Mouse (Mus musculus) erythroblast, embryonic 14.5 days (primary cell): Measurements from ENCODE around the gene Txnip.

Experiments
- GATA1 ChIP-seq: IDR thresholded peaks from 2 replicates; pipeline ENCODE4 v1.6.1; 2012; ENCODE audit warnings: low read length, inconsistent platforms, mixed read lengths
- TAL1 ChIP-seq: IDR thresholded peaks from 3 replicates; pipeline ENCODE4 v1.6.1; 2012; ENCODE audit warnings: low read length, inconsistent platforms, mixed read lengths

DNA sequence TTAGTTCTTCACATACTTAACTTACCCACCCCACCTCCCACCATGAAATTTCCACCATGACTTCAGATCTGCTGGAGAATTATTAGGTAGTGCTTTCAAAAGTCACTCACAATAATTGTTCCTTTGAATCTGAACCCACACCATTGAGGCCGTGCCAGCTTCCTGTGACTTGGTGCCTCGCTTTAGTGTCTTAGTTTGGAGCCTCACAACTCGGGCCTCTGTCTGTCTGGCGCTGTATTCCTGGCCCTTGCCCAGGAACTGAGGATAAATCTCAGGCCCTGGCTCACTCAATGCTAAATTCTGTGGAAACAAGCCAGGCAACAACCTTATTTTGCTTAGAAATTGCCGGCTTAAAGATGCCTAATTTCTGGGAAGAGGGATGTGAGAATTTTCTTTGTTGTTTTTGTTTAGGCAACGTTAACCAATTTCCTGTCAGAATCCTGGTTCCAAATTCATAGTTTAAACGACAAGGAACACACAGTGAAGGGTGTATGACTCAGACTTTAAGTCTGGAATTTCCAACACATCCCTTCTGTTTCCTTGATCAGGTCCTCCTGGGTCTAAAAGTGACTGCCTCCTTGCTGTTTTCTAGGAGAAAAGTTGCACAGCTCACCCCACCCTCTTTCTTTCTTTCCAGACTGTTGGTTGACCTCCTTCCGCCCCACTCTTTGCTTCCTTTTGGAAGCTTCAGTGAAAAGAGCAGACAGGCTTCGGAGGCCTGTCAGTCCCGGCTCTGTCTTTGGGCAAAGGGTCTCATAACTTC lies 44.4 kb downstream of the Txnip start:
- TF ChIP-seq TAL1 (no peak), GATA1 (no peak)
